Mouse (Mus musculus): ENCODE results near the gene Stxbp6. TPM values are rescaled to one million over a fixed set of nuclear protein-coding genes. Genes with fewer than 3 reads are reported as not detected.

The Stxbp6 gene
- total RNA-seq, 1 experiment from 2014 or later = 0.87 TPM

DNA sequence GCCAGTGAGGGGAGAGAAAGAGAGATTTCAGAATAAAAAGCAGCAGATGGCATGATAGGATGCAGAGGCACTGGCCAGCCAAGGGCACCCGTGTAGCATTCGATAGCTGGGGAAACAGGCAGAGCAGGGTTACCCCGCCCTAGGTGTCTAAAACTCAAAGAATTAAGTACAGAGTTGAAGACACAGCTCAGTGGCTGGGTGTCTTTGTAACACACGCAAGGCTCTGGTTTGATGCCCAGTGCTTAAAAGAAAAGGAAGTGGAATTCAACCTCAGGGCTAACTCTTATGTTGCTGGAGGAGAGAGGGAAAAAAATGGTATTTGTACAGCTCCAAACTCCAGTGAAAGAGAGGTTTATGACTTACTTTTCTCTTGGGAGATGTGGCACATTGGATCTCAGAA lies 68.5 kb downstream of the Stxbp6 start:
- no peak for ATAC-seq (replicated peaks; ENCODE audit: low read depth, poor library complexity, severe bottlenecking)

DNA sequence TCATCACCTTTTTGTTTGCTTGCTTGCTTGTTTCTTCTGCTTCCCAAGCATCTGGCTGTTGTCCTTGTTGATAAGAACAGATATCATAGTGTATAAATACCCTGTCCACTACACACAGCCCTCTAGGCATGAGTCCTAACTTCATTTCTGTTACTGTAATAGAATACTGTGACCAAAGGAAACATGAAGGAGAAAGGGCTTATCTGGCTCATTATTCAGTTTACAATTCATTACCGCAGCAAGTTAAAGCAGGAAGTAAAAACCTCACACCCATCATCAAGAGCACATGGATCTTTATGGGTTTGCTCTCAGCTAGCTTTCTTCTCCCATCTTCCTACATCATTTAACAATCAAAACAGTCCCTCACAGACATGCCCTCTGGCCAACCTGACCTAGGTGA lies 72.5 kb downstream of the Stxbp6 start:
- no peak for ATAC-seq (replicated peaks; ENCODE audit: low read depth, poor library complexity, severe bottlenecking)

DNA sequence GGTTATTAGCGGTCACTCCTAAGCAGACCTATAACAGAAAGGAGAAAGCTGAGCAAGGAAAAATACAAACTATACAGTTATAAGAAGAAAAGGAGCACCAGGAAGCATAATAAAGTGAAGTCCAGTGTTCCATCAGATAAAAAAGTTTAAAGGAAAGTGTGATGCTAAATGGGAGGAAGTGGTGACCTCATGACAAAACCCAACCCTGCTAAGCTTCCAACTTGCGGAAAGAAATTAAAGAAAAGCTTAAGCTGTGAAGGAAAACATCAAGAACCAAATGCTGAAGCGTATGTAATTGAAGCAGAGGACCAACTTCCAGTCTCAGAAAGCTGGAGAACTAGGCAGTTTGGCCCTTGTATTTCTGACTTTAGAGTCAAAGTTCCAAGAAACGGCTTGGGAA lies 77.1 kb downstream of the Stxbp6 start:
- peak; percentile 54 for ATAC-seq (replicated peaks; ENCODE audit: low read depth, poor library complexity, severe bottlenecking)

DNA sequence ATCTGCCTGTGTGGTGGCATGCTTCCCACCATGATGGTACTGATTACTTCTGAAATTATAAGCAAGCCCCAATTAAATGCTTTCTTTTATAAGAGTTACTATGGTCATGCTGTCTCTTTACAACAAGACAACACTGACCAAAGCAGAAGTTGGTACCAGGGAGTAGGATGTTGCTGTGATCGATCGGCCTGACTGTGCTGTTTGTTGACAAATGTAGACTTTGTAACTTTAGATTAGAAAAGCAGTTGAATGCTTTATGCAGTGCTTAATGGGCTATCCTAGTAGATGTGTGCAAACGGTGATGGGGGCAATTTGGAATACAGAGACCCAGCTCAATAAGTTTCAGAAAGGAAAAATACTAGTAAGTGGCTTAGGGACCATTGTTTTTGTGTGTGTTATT lies 77.6 kb downstream of the Stxbp6 start:
- ATAC-seq (replicated peaks; ENCODE audit: low read depth, poor library complexity, severe bottlenecking) = no peak

DNA sequence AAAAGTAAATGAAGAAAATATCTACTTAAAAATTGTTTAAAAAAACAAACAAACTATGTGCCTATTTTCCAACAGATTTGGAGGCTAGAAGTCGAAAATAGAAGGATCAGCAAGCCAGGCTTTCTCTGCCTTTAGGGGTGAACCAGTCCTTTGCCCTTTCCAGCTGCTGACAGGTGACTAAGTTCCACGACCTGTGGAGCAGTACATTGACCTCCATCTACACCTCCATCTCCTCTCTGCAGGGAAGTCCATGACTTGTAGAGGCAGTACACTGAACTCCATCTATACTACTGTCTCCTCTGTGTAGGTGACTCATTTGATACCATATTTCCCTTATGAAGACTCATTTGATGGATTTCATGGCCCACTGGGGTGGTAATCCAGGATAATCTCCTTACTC lies 78.2 kb downstream of the Stxbp6 start:
- no peak for ATAC-seq (replicated peaks; ENCODE audit: low read depth, poor library complexity, severe bottlenecking)

DNA sequence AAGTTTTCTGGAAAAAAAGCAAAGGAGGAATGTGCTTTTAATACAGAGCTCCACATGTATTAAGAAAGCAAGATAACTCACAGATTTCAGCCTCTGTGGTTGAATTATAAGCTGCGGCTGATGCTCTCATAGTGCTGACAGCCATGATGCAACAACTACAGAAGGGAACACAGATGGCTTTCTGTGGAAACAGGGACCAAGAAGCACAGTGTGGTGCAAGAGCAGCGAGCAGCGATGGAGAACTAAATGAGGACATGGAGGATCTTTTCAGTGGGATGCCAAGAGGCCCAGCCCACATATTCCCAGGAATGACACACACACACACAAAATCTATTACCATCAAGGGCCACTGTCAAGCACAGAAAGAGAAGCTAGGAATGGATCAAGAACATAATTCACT lies 81.1 kb downstream of the Stxbp6 start:
- no peak for ATAC-seq (replicated peaks; ENCODE audit: low read depth, poor library complexity, severe bottlenecking)

DNA sequence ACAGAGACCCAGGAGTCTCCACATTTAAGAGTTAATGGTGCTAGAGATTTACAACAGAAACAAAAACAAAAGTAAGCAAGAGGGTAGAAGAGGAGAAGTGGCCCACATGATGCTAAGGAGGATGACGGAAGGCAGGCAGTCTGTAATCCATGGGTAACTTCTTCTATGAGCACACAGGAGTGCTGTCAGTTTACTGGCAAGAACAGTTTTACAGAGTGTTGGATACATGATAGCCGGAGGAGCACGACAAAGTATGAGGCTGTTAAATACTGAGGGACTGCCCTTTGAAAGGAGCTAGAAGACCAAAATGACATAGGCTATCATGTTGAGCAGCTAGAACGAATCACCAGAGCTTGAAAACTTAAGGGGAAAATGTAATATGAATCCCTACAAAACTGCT lies 81.7 kb downstream of the Stxbp6 start:
- ATAC-seq (replicated peaks; ENCODE audit: low read depth, poor library complexity, severe bottlenecking) = no peak

DNA sequence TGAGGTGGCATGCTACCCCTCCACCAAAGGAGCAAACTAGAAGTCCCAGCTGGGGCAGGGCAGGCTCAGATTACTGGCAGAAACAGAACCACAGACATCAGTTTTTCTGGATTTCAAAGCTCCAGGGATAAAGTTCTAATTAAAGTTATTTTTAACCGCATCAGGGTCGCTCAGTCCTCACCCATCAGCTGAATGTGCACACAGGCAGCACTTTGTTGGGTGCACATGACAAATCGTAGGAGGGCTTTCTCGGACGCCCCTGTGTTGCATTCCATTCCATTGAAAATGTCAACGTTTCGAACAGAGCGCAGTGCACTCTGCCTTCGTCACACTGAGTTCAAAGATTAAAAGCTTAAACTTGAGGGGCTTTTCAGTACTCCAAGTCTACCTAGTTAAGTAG lies 84.1 kb downstream of the Stxbp6 start:
- ATAC-seq (replicated peaks; ENCODE audit: low read depth, poor library complexity, severe bottlenecking) = no peak

DNA sequence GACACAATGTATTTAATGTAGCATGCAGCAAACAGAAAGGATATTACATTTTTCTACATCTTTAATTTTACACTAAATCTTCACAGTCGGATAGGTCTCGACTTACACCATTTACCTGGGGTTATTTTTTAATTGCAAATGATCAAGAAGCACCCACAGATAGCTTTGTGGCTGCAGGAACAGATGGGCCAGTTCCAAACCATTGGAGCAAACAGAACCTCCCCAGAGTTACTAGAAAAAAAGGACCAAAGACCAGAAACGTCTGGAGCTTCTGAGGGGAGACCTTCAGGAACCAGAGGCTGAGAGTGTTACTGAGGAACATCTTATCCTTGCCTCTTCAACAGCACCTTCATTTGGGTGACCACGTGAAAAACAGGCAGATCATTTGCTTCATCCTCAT lies 85.5 kb downstream of the Stxbp6 start:
- ATAC-seq (replicated peaks; ENCODE audit: low read depth, poor library complexity, severe bottlenecking) = no peak

DNA sequence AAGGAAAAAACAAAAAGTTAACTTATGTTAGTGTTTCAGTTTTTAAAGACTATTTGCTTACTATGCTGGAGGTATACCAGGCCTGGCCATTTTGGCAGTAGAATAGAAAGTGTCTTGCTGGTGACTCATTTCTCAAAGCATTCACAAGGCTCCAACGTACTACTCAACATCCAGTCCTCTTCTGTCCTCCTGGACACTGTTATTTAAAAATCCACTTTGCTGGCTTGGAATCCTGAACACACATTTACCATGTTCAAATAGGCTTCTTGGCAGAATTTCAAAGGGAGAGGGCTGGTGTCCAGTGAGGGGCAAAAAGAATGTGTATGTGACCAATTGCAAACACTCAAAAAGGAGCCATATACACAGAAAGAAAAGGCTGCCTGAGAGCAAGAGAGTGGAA lies 86.7 kb downstream of the Stxbp6 start:
- no peak for ATAC-seq (replicated peaks; ENCODE audit: low read depth, poor library complexity, severe bottlenecking)

DNA sequence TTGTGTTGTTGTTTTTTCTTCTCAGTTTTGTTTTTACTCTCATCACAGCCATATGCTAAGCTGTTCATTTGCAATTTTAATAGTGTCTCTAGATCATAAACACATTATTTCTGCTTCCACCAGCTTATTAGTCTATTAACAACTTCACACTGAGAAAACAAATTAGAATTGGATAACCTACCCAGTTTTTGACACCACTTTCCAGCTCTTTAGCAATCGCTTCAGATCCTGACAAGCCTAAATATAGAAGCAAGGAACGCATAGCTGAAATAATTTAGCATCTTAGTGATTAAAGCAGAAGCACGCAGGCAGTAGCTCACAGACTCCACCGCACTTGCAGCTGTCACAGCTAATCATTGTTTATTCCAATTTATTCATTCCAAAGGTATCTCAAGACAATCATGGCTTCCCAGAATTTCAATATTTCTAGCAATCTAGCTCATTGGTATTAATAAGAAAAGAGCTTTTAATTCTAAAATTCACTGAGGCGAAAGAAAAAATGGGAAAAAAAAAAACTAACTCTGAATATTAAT lies 95.1 kb downstream of the Stxbp6 start:
- no peak for ATAC-seq (replicated peaks; ENCODE audit: low read depth, poor library complexity, severe bottlenecking)

DNA sequence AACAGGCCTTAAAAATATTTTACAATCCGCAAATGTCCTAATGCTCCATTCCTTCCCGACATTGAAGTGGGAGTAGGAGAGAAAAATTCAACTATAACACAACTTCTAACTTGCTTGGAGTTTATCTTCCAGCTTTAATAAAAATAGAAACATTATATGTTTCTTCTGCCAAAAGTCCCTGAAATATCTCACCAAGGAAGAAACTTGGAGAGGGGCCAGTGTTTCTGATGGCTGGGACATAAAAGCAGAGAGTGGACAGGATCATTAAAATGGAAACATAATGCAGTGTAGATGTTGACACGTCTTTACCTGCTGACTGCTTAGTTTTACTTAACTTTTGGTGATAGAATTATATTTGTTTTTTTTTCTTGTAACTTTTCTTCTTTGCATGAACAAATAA lies 99.2 kb downstream of the Stxbp6 start:
- no peak for ATAC-seq (replicated peaks; ENCODE audit: low read depth, poor library complexity, severe bottlenecking)

DNA sequence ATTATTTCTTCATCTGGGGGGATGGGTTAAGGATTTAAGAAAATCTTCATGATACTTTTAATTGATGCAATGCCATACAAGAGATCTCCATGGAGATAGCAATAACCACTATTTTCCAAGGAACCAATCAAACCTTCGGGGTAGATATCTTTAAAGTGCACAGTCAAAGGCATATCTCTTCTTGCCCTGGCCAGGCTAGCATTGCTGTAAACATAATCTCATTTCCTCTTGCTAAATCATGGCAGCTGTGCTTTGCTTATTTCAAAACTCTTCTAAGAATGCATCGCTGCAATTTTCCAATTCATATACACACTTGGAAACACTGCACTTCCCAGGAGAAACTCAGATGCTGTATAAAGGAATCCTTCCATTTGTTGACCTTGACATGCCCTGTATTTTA lies 103.0 kb downstream of the Stxbp6 start:
- ATAC-seq (replicated peaks; ENCODE audit: low read depth, poor library complexity, severe bottlenecking) = no peak

DNA sequence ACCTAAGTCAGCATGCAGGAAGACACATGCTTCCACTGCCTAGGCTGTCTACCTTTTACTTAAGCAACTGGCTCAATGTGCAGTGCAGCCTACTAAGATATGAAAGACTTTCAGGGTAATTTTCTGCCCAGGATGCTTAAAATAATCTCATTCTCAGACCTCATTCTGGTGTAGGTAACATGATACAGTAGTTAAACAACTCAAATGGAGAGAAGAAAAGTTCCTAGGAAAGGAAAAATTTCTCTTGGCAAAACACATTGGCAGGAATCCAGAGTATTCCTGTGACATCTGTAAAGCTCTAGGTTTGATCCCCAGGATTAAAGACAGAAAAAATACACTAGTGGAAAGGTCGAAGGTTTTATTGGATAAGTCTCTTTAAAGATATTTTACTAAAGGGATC lies 107.1 kb downstream of the Stxbp6 start:
- ATAC-seq (replicated peaks; ENCODE audit: low read depth, poor library complexity, severe bottlenecking) = no peak

DNA sequence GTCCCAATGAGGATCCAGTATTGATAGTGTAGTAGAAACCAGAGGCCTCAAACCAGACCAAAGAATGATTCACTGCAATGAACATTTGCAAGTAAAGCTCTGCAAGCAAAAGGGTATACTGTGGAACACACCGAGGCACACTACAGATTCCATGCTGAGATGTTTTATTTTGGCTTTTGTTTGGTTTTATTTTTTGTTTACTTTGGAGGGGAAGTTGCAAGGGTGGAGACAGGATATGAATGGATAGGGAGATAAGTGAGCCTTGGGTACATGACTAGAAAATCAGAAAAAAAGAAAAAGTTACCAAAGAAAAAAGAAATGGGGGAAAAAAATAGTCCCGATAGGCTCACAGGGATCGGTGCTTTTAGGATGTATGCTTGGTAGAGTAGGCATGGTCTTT lies 117.0 kb downstream of the Stxbp6 start:
- no peak for ATAC-seq (replicated peaks; ENCODE audit: low read depth, poor library complexity, severe bottlenecking)

DNA sequence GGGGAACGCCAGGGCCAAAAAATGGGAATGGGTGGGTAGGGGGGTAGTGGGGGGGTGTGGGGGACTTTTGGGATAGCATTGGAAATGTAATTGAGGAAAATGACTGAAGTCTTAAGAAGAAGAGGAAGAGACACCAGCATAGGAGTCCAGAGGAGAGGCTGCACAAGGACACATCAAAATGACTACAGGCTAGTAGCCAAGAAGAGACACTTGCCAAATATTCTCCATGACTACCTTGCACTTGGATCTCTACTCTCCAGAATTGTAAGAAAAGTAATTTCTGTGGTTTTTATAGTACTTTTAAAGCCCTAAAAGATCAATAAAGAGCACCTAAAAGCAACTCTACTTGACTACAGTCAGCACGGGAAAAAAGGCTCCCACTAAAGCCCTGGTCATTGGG lies 121.4 kb downstream of the Stxbp6 start:
- no peak for ATAC-seq (replicated peaks; ENCODE audit: low read depth, poor library complexity, severe bottlenecking)

DNA sequence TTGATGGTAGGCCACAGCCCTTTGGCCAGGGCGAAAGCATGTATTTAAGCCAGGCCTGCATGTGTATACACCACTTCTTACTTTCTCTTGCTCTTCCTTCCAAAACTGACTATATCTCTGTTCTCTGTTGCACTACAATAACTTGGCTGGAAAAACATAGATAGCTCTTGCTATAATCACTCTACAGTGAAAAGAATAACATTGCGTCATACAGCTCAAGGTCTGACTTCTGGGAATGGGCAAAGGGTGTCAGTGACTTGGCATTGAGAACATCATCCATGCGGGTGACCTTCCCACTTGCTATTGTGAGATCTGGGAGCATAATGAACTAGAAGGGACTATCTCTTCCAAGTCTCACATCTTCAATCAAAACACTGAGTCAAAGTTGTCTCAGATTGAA lies 122.4 kb downstream of the Stxbp6 start:
- ATAC-seq (replicated peaks; ENCODE audit: low read depth, poor library complexity, severe bottlenecking) = no peak

DNA sequence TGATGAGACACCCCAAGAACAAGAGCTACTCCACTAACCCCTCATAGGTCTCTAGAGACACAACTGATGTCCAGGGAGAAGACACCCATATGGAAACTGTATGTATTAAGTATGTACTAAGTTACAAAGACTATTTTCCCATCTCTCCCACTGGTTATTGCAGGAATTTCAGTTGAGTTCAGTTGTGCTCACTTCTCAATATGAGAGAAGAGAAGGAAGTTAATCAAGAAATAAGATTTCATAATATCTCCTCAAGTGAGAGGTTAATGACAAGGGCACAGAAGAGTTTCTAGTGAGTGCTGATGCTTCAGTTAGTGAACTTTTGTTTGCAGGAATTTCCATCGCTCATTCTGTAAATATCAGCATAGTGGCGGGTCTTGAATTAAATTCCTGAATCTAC lies 124.0 kb downstream of the Stxbp6 start:
- 0 out of 2 replicates have a peak, but pooled peaks have one; percentile 22 for ATAC-seq (replicated peaks; ENCODE audit: low read depth, poor library complexity, severe bottlenecking)

DNA sequence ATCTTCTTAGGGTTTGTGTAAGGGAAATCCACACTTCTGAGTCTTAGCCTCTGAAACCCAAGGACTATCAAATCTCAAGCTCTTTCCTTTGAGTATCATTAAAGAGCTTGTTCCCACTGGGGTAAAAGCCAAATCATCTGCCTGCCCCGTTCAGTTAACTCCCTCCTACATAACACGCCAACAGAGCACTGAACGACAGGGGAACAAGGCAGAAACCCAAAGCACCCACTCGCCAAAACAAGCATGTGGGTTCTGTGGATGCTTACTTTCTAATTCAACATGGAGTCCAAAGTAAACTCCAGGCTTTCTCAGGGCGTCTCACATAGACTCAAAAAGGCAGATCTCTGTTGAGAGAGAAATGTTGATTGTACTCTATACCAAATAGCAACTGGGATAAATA lies 126.7 kb downstream of the Stxbp6 start:
- no peak for ATAC-seq (replicated peaks; ENCODE audit: low read depth, poor library complexity, severe bottlenecking)

DNA sequence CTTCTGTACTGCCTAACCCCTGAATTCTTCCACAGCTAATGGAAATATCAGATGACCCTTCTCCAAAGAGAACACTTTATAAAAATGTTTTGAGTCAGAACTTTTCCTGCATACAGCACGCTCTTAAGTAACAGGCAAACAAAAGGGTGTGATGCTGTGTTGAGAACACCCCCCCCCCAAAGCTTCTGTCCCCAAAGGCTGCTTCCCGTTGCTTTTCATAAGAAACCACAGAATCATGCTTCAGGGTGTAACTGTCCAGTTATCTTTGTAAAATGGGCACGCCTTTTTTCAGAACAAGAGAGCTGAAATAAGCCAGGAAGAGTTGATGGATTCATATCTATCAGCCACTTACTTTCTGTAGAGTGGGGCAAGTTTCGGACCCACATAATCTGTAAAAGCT lies 134.2 kb downstream of the Stxbp6 start:
- ATAC-seq (replicated peaks; ENCODE audit: low read depth, poor library complexity, severe bottlenecking) = peak; percentile 42; the same call in 1 of the 2 replicates

DNA sequence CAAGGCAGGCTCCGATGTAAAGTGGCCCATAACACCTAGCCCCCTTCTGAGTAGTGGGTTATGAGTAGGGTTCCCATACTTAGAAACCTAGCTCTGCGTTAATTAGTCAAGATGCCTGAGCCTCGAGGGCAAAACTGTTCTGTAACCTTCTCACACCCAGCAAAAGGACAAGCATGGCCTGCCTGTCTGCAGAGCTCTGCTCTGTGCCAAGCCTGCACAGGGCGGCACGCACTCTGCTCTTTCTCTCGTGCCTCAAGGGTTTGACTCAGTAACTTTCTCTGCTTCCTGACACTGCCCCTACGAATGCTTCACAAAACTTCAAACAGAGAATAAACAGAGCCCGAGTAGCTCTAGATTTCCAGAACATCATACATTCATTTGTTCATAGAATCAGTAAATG lies 135.4 kb downstream of the Stxbp6 start:
- ATAC-seq (replicated peaks; ENCODE audit: low read depth, poor library complexity, severe bottlenecking) = no peak

DNA sequence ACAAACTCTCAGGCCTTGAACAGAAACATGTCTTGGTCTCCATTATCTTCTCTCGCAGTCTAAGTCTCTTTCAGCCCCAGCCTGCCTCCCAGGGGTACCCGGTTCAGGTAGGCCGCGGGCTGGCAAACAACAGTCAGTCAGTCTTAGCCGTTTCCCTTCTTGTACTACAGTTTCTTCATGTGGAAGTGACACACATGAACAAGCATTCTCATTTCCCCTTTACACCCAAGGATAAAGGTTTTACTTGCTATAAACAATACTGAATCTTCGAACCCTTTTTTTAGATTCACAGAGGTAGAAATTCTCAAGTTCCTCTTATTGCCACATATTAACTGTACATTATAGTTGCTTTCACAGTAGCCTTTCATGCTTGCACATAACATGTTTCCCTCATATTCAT lies 141.6 kb downstream of the Stxbp6 start:
- ATAC-seq (replicated peaks; ENCODE audit: low read depth, poor library complexity, severe bottlenecking) = peak; percentile 90

DNA sequence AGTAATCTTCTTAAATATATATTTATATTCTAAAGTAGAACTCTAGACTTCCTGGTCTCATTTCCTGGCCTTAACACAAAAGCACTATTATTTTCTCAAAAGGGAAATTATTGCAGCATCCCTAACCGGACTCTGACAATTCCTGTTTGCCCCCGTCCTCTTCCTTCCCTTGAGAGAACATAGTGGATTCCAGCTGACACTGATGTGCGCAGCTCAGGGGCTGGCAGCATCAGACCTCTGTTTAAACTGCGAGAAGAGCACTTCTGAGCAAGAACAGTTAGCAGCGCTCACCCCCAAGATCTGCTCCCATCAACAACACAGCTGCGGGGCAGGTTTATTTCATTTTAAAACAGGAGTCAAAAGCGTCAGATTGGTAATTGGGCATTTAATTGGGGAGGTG lies 142.8 kb downstream of the Stxbp6 start:
- ATAC-seq (replicated peaks; ENCODE audit: low read depth, poor library complexity, severe bottlenecking) = no peak

All from common myeloid progenitor, adult 5-6 weeks (primary cell).